Mouse (Mus musculus) adrenal gland, adult 2 months (tissue): ENCODE data around the gene Rptor. TPM values are rescaled to one million over a fixed set of nuclear protein-coding genes. Genes with fewer than 3 reads are reported as not detected.

ENCODE experiments used
- DNase-seq: peaks from one replicate; pipeline ENCODE4 v3.0.0; 2021
- polyA plus RNA-seq: library from polyadenylated mRNA; depleted of rRNA; stranded (reverse); fragments of >200 nt; gene quantifications from 2 replicates; pipeline ENCODE4 v1.2.3, GENCODE M21; 2012; rRNA removed
- total RNA-seq, 2 experiments: library from RNA; stranded (reverse); gene quantifications; 2 replicates each; pipeline ENCODE4 v1.2.3; 2021

Gene Rptor
- total and polyA plus RNA-seq, 3 experiments: 43.7 to 47.7 (median 45.2) TPM

- DNase-seq: no peak
Observed at GRCm38 (mm10) chr11:119934773-119935172, 332.1 kb downstream of the Rptor start.

- DNase-seq: peak; percentile 65
Observed at GRCm38 (mm10) chr11:119935457-119935856, 332.8 kb downstream of the Rptor start.

- no peak for DNase-seq
Observed at GRCm38 (mm10) chr11:119936456-119936855, 333.8 kb downstream of the Rptor start.

GRCm38 (mm10) chr11:119937216-119937615, 334.5 kb downstream of the Rptor start:
- DNase-seq: no peak

GRCm38 (mm10) chr11:119937772-119938502, 335.2 kb downstream of the Rptor start:
- DNase-seq: no peak

- DNase-seq: no peak
Observed at GRCm38 (mm10) chr11:119939073-119939710, 336.5 kb downstream of the Rptor start.

GRCm38 (mm10) chr11:119939711-119940106, 337.0 kb downstream of the Rptor start:
- no peak for DNase-seq

GRCm38 (mm10) chr11:119940142-119940541, 337.4 kb downstream of the Rptor start:
- no peak for DNase-seq

GRCm38 (mm10) chr11:119941794-119942193, 339.1 kb downstream of the Rptor start:
- DNase-seq: no peak

- DNase-seq: no peak
Observed at GRCm38 (mm10) chr11:119942201-119942726, 339.6 kb downstream of the Rptor start.

- peak; percentile 99 for DNase-seq
Observed at GRCm38 (mm10) chr11:119942727-119943427, 340.2 kb downstream of the Rptor start, which contains the start of gene Baiap2. Gene Baiap2 (plus strand): TSS chr11:119942763.

GRCm38 (mm10) chr11:119943428-119943988, 340.8 kb downstream of the Rptor start:
- no peak for DNase-seq

GRCm38 (mm10) chr11:119945343-119945742, 342.6 kb downstream of the Rptor start:
- peak; percentile 58 for DNase-seq

- no peak for DNase-seq
Observed at GRCm38 (mm10) chr11:119947426-119947825, 344.7 kb downstream of the Rptor start.

GRCm38 (mm10) chr11:119947897-119948296, 345.2 kb downstream of the Rptor start:
- no peak for DNase-seq

GRCm38 (mm10) chr11:119948305-119948704, 345.6 kb downstream of the Rptor start:
- DNase-seq: no peak

GRCm38 (mm10) chr11:119948803-119949202, 346.1 kb downstream of the Rptor start:
- no peak for DNase-seq

Other genes with a start within 250 kb of the Rptor start
- 10 to 100 TPM; 19.6 to 22.4 TPM for gene Sgsh, start 247.4 kb upstream of the Rptor start, total RNA-seq
- gene Sgsh, start 247.4 kb upstream of the Rptor start, polyA plus RNA-seq: 74.4 and 92.1 TPM in 2 replicates
- gene Slc26a11, start 247.3 kb upstream of the Rptor start, total RNA-seq: 1 to 10 TPM; 5.1 to 6.9 TPM
- 22.6 and 26.9 TPM in 2 replicates for gene Slc26a11, start 247.3 kb upstream of the Rptor start, polyA plus RNA-seq
- gene Rnf213, start 209.8 kb upstream of the Rptor start, total RNA-seq: 10 to 100 TPM; 20.8 to 27.3 TPM
- gene Rnf213, start 209.8 kb upstream of the Rptor start, polyA plus RNA-seq: 11.4 and 12.5 TPM in 2 replicates
- 10 to 100 TPM; 12.1 to 18.9 TPM for gene Endov, start 111.6 kb upstream of the Rptor start, total RNA-seq
- gene Endov, start 111.6 kb upstream of the Rptor start, polyA plus RNA-seq: 12.8 and 14.7 TPM in 2 replicates
- 1 to 10 TPM; 2.2 to 4.9 TPM for gene Nptx1, start 55.2 kb upstream of the Rptor start, total RNA-seq
- gene Nptx1, start 55.2 kb upstream of the Rptor start, polyA plus RNA-seq: 1.9 and 2.2 TPM in 2 replicates